Mouse (Mus musculus) kidney, adult 2 months (tissue): ENCODE measurements at regions not wholly inside any gene's neighbourhood (a gene's known extent, or its start where the extent isn't known, plus 50 kb on each side); places are given as distances from the start of the nearest gene placed in this dataset.

Experiments used
- DNase-seq: peaks from one replicate; pipeline ENCODE4 v3.0.0; 2021
- H3K27ac ChIP-seq: fragments of 200-500 bp; 2 replicates; pipeline ENCODE4 v1.5.1; 2012; ENCODE audit warnings: low read depth, low read length, control low read depth, inconsistent platforms; ENCODE audit not compliant: insufficient read depth
- H3K27me3 ChIP-seq: fragments of 200-500 bp; replicated peaks from 2 replicates; pipeline ENCODE4 v1.6.1; 2012; ENCODE audit warnings: mild to moderate bottlenecking, moderate library complexity, low read length, inconsistent platforms; ENCODE audit not compliant: control insufficient read depth, insufficient read depth
- H3K36me3 ChIP-seq: fragments of 200-500 bp; 2 replicates; pipeline ENCODE4 v1.6.1; 2012; ENCODE audit warnings: mild to moderate bottlenecking, moderate library complexity, low read length, inconsistent platforms; ENCODE audit not compliant: control insufficient read depth, insufficient read depth
- H3K4me1 ChIP-seq: fragments of 200-500 bp; 2 replicates; pipeline ENCODE4 v1.6.1; 2011; ENCODE audit warnings: low read length; ENCODE audit not compliant: control insufficient read depth, insufficient read depth
- H3K4me3 ChIP-seq: fragments of 200-500 bp; 2 replicates; pipeline ENCODE4 v1.5.1; 2011; ENCODE audit warnings: mild to moderate bottlenecking, low read depth, low read length, control low read depth; ENCODE audit not compliant: insufficient read depth
- CTCF ChIP-seq: fragments of 200-500 bp; conservative IDR thresholded peaks from 2 replicates; pipeline ENCODE4 v1.5.1; 2011; ENCODE audit warnings: low read depth, mild to moderate bottlenecking, control low read depth, low read length, moderate library complexity, mixed read lengths; ENCODE audit not compliant: insufficient read depth, insufficient read length
- POLR2A ChIP-seq: fragments of 200-500 bp; IDR thresholded peaks from one replicate; pipeline ENCODE4 v1.6.1; 2011; ENCODE audit warnings: low read depth, low read length, control low read depth
- WGBS: fragments of 180-500 bp; shearing (Covaris S2); methylation state at CpG from one replicate; pipeline ENCODE4 v1.1.7; 2018; 5-methylcytosine and 5-hydroxymethylcytosine counted together

DNA sequence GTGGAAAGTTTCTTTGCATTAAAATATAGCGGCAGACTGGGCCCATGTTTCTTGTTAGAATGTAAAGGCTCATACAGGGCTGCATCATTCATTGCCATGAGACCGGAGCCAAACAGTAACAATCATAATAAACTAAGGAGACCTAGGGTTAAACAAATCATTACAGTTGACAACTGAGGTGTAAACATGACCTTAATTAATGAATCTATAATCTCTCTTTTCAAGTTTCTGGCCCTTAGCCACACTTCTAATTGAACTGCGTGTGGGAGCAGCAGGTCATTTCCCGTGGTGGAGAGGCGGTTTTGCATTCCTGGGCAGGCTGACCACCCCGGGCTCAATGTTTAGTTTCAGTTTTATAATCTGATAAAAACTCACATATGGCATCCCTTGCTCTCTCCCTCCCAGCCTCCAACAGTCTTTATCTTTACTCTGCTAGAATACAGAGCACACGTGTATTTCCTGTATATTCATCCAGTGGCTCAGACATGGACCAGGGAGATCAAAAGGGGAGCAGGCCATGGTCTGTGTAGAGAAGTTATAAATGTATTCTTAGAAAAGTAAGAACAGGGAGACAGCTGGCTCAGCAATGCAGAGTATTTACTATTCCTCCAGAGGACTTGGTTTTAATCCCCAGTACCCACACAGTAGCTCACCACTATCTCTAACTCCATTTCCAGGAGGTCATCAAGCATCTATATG, 141.0 kb downstream of the Kcna5 start:
- TF ChIP-seq CTCF: no peak
- TF ChIP-seq POLR2A: no peak
- H3K4me1 ChIP-seq: no peaks in the 10 kb centered on the region
- 23% methylated on average over 7 of the region's 7 CpGs for WGBS
- DNase-seq: peak; percentile 14
- H3K4me3 ChIP-seq: no peak overlapping the region
- no peak overlapping the region for H3K27ac ChIP-seq
- 0 out of 2 replicates have a peak, but pooled peaks cover 1% of the 10 kb centered on the region for H3K27me3 ChIP-seq
- H3K36me3 ChIP-seq: no peaks in the 10 kb centered on the region

DNA sequence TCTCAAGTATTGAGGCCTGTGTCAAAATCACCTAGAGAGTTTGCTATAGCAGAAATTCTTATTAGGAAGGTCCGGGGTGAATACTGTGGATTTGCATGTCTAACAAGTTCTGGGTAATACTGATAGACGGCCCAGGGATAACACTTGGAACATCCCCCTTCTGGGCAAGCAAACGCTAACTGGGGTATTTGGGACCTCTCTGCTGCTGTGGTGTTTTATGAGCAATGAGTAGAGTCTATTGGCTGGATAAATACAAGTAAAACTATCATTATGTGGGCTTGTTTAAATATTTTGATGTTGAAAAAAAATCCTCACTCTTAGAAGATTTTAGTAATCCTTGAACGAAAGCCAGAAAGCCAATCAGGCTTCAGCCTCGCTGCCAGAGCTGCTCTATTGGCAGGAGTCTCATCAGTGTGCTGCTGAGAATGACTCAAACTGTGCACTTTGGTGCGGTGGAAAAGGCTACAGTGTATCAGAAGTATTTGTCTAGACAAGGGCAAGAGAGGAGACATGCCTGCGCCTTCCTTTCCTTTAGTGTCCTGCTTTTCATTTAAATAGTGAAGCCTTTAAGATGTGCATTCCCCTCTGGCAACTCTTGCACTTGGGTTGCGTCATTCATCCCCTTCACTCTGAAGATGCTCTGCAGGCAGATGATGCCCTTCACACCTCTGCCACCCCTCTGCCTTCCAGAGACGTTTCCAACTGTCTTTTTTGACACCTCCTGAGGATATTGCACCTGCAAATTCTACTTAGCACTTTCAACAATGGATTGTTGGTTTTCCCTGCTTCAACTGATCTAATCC, 150.8 kb downstream of the Kcna5 start:
- TF ChIP-seq POLR2A (no peak), CTCF (no peak)
- Histone ChIP-seq H3K4me1 (no peaks in the 10 kb centered on the region), H3K27ac (no peak overlapping the region), H3K36me3 (no peaks in the 10 kb centered on the region), H3K27me3 (no peaks in the 10 kb centered on the region; the same call in 1 of the 2 replicates), H3K4me3 (no peak overlapping the region)
- 77% methylated on average over 9 of the region's 9 CpGs for WGBS
- no peak for DNase-seq

DNA sequence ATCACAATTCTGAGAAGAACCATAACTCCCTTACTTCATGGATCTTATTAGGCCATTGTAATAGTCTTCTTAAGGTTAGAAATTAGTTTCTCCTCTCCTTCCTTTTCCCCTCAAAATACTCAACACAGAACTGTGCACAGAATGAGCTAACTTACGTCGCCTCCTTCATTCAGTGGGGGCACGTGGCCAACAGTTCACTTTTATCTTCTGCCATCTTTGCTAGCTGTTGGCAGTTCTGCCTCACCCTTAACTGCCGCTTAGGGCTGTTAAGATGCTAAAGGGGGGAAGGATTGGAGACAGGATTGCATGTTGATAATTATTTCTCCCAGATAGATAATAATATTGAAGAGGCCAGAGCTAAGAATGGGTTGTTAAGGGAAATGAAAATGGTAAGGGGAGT, 158.0 kb downstream of the Kcna5 start:
- Histone ChIP-seq H3K36me3 (no peaks in the 10 kb centered on the region), H3K27me3 (no peaks in the 10 kb centered on the region; the same call in 1 of the 2 replicates), H3K4me3 (no peak overlapping the region), H3K4me1 (no peaks in the 10 kb centered on the region), H3K27ac (no peak overlapping the region)
- no peak for DNase-seq
- TF ChIP-seq CTCF (no peak), POLR2A (no peak)
- 85% methylated on average over 4 of the region's 4 CpGs for WGBS

DNA sequence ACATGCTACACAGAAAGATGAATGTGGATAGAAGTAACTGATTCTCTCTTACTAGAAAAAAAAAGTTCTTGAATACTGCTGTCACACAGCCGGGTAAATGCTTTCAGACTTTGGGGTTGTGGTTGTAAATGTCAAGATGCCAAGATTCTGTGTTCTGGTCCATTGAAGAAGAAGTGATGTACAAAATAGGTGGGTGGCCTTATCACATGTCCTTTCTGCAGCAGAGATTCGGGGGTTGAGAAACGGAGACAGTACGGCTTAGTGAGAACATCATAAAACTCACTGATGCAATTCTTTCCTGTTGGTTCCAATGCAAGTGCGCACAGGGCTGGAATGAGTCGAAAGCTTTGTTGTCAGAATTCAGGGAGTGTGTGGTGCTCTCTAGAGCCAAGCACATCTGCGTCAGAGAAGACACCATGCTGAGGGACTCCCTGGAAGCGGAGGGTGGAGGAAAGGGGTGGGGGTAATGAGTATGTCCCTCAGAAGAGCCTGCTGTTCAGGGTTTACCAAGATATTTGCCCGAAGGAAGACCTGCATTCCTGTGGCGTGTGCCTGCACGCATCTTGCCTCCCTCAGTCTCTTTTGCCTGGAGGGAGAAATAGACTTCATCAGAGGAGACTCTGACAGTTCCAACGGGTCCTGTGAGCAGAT, 160.1 kb downstream of the Kcna5 start:
- no peak for DNase-seq
- 32% methylated on average over 12 of the region's 12 CpGs for WGBS
- no peak overlapping the region for H3K4me3 ChIP-seq
- TF ChIP-seq CTCF (no peak), POLR2A (no peak)
- H3K27me3 ChIP-seq: no peaks in the 10 kb centered on the region
- no peak overlapping the region for H3K27ac ChIP-seq
- no peaks in the 10 kb centered on the region for H3K36me3 ChIP-seq
- no peaks in the 10 kb centered on the region for H3K4me1 ChIP-seq

DNA sequence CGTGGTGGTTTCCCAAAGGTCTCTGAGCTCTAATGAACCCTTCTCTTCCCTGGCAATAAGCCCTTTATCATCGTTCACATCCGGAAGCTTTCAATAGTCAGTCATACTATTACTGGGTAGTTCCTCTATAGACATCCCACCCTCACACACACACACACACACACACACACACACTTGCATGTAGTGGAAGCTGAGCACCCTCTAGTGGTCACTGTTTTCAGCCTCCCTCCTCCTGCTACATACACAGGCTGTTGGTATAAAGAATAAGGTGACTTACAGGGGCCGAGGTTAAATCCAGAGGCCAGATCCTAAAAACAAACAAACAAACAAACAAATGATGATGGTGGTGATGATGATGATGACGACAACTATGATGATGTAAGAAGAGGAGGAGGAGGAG, 163.2 kb downstream of the Kcna5 start:
- peak; percentile 57 for DNase-seq
- H3K36me3 ChIP-seq: no peaks in the 10 kb centered on the region
- H3K27me3 ChIP-seq: no peaks in the 10 kb centered on the region
- no peak overlapping the region for H3K4me3 ChIP-seq
- WGBS: 60% methylated on average over 5 of the region's 5 CpGs
- no peak overlapping the region for H3K27ac ChIP-seq
- peak; percentile 74 for TF ChIP-seq CTCF
- no peak for TF ChIP-seq POLR2A
- H3K4me1 ChIP-seq: no peaks in the 10 kb centered on the region

DNA sequence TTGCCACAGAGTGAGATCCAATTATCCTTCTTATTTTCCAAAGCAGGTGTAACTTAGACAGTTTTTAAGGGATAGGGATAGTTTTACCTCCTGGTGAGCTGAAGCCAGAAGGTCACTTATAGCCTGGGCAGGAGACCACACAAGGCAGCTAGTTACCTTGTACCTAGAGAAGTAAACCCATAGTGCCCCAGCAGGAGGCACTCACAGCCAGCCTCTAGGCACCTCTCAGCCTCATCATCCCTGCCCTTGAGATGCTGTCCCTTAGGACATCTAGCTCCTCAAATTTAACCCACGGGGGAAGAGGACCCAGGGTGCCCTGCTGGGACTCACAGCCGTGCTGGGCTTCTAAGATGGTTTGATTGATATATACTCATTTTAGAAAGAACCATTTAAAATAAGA, 163.7 kb downstream of the Kcna5 start:
- Histone ChIP-seq H3K27me3 (no peaks in the 10 kb centered on the region), H3K27ac (no peak overlapping the region)
- no peak for TF ChIP-seq POLR2A
- TF ChIP-seq CTCF: no peak

DNA sequence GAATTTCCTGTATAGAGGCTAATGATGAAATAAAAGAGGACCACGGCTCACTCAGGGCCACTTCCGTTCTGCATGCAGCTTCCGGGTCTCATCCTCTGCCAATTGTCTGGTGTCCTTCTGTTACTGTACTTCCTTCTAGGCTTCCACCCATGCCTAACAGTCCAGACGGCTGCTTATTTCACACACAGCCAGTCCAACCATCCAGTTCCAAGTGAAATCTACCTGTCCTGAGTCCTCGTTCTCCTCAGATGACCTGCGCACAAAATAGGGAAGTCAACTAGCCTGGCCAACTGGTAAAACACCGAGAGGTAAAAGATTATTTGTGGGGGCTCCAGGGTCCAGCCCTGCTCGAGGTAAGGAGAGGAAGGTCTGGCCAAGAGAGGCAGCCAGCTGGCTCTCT, 169.7 kb downstream of the Kcna5 start:
- WGBS: 79% methylated on average over 8 of the region's 8 CpGs
- TF ChIP-seq POLR2A (no peak), CTCF (no peak)
- no peaks in the 10 kb centered on the region for H3K36me3 ChIP-seq
- no peaks in the 10 kb centered on the region for H3K4me1 ChIP-seq
- DNase-seq: no peak
- H3K27ac ChIP-seq: no peak overlapping the region
- no peaks in the 10 kb centered on the region for H3K27me3 ChIP-seq
- no peak overlapping the region for H3K4me3 ChIP-seq

More for the DNA sequence above, 163.7 kb downstream of the Kcna5 start:
- WGBS: 88% methylated on average over 2 of the region's 2 CpGs
- DNase-seq: no peak
- no peaks in the 10 kb centered on the region for H3K4me1 ChIP-seq
- no peak overlapping the region for H3K4me3 ChIP-seq
- H3K36me3 ChIP-seq: no peaks in the 10 kb centered on the region
